Mouse (Mus musculus) megakaryocyte, embryonic 14.5 days (primary cell): Measurements from ENCODE around the gene Ugt3a2. TPM values are rescaled to one million over a fixed set of nuclear protein-coding genes. Genes with fewer than 3 reads are reported as not detected.

ENCODE experiments used
- H3K27me3 ChIP-seq: replicated peaks from 2 replicates; pipeline ENCODE3; 2012; ENCODE audit warnings: inconsistent platforms
- H3K36me3 ChIP-seq: replicated peaks from 2 replicates; pipeline ENCODE3; 2012; ENCODE audit warnings: low read length, inconsistent platforms, mixed read lengths
- H3K4me1 ChIP-seq: 2 replicates; pipeline ENCODE4 v1.6.1; 2012; ENCODE audit warnings: inconsistent platforms
- H3K4me3 ChIP-seq: replicated peaks from 2 replicates; pipeline ENCODE3; 2012; ENCODE audit warnings: moderate library complexity, mild to moderate bottlenecking, inconsistent platforms
- H3K9me3 ChIP-seq: 2 replicates; pipeline ENCODE4 v1.6.1; 2012; ENCODE audit warnings: inconsistent platforms
- FLI1 ChIP-seq: IDR thresholded peaks from 2 replicates; pipeline ENCODE4 v1.6.1; 2012; ENCODE audit warnings: low read length, inconsistent platforms, mixed read lengths
- GATA1 ChIP-seq: IDR thresholded peaks from 3 replicates; pipeline ENCODE4 v1.6.1; 2012; ENCODE audit warnings: mixed read lengths, low read length, inconsistent platforms, borderline replicate concordance
- polyA plus RNA-seq: library from polyadenylated mRNA; stranded (reverse); fragments of >175 nt; gene quantifications from 2 replicates; pipeline ENCODE4 v1.2.3, GENCODE M21; 2012; ENCODE audit warnings: low replicate concordance; ENCODE audit not compliant: insufficient read depth

Gene Ugt3a2
- polyA plus RNA-seq, 1 experiment: not detected

GRCm38 (mm10) chr15:9409475-9409874, 74.1 kb downstream of the Ugt3a2 start:
- H3K36me3 ChIP-seq: no peaks in the 10 kb centered on the region
- no peaks in the 10 kb centered on the region for H3K9me3 ChIP-seq
- no peaks in the 10 kb centered on the region for H3K27me3 ChIP-seq
- TF ChIP-seq FLI1 (no peak), GATA1 (no peak)
- no peaks in the 10 kb centered on the region for H3K4me1 ChIP-seq
- no peak overlapping the region for H3K4me3 ChIP-seq

Other genes starting within 250 kb of the Ugt3a2 start
- gene Lmbrd2, start 195.0 kb upstream of the Ugt3a2 start, polyA plus RNA-seq: 0.44 TPM in 1 of 2 replicates, not detected in the other
- gene Skp2, start 180.1 kb upstream of the Ugt3a2 start, polyA plus RNA-seq: 1.2 TPM in 1 of 2 replicates, not detected in the other
- gene Ugt3a1, start 58.7 kb upstream of the Ugt3a2 start, polyA plus RNA-seq: not detected in 2 replicates
- gene Capsl, start 100.5 kb downstream of the Ugt3a2 start, polyA plus RNA-seq: not detected in 2 replicates
- gene Il7r, start 194.6 kb downstream of the Ugt3a2 start, polyA plus RNA-seq: 0.44 and 0.47 TPM in 2 replicates